Comparison of ENCODE assay signal across 8 mouse cellular contexts in the genomic region with DNA sequence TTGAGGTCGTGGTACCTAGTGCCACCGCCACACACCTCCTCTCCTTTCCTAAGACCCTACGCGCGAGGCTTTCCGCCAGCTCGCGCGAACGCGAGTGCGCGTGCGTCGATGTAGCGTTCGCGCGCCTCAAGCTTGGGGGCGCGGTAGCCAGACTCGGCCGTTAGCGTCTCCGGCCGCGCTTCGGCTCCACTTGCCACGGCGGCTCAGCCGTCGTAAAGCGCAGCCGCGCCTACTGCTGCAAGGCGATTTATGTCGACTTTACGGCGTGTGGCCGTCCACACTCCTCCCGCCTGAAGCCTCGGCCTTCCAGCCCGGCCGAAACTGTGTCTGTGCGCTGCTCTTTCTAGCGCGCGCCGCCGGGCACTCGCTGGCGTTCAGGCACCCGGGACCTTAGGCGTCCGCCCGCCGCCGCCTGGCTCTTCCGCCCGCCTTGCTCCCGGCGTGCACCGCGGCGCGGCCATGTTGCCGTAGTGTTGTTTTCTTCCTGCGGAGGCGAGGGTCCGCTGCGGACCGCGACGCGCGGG. TPM values are rescaled to one million over a fixed set of nuclear protein-coding genes. Genes with fewer than 3 reads are reported as not detected.
DNase-seq lines count a peak whose midpoint lies in the region; ATAC-seq and TF ChIP-seq lines count a peak whose summit lies in the region.

Gene Rbm33, plus strand, starts transcription at position 400 of the 524 bp plus-strand sequence.

- peaks cover 2 to 4% of the 10 kb centered on the region in 2 experiments; a peak in 2 of 4 replicates for H3K4me1 ChIP-seq in ES-E14 (ENCODE audit: control insufficient read depth in 2 of 2, insufficient read depth in 2 of 2, low read length in 2 of 2, poor library complexity in 1 of 2)
- H3K4me1 ChIP-seq in forebrain, embryonic 15.5 days: peaks cover 30% of the 10 kb centered on the region
- H3K4me1 ChIP-seq in lung, adult 2 months (ENCODE audit: control insufficient read depth, insufficient read depth, low read length): peaks cover 13% of the 10 kb centered on the region

- peak within 1 kb of the TSS; percentile 96 for H3K9ac ChIP-seq in ES-E14 (ENCODE audit: insufficient read depth, low read depth, low read length, poor library complexity, severe bottlenecking)
- peak within 1 kb of the TSS; percentile 86 for H3K9ac ChIP-seq in forebrain, embryonic 15.5 days (replicated peaks)

- H3K4me2 ChIP-seq in forebrain, embryonic 15.5 days (replicated peaks): peak within 1 kb of the TSS; percentile 57

- no peaks in the 10 kb centered on the region for H3K36me3 ChIP-seq in ES-E14 (ENCODE audit: control insufficient read depth, insufficient read depth, low read length, poor library complexity, severe bottlenecking)
- H3K36me3 ChIP-seq in forebrain, embryonic 15.5 days: no peaks in the 10 kb centered on the region

- no peaks in the 10 kb centered on the region for H3K27me3 ChIP-seq in forebrain, embryonic 15.5 days

- peak; percentile 93 for TF ChIP-seq POLR2A in lung, adult 2 months (IDR thresholded peaks at IDR 0.05; ENCODE audit: borderline replicate concordance, extremely low read depth, low read depth, low read length)

- H3K4me3 ChIP-seq in ES-E14 (ENCODE audit: insufficient read depth in 1 of 2, low read depth in 1 of 2, low read length in 2 of 2, poor library complexity in 1 of 2, severe bottlenecking in 1 of 2): peak within 1 kb of the TSS; percentile 83 to 97
- H3K4me3 ChIP-seq in forebrain, embryonic 15.5 days: peak within 1 kb of the TSS; percentile 75
- peak within 1 kb of the TSS; percentile 94 for H3K4me3 ChIP-seq in lung, adult 2 months (replicated peaks; ENCODE audit: extremely low read depth, low read depth, low read length)

- H3K9me3 ChIP-seq in ES-E14 (ENCODE audit: control insufficient read depth, insufficient read depth, low read depth, low read length): no peaks in the 10 kb centered on the region
- no peaks in the 10 kb centered on the region for H3K9me3 ChIP-seq in forebrain, embryonic 15.5 days

- peak within 1 kb of the TSS; percentile 90 for H3K27ac ChIP-seq in ES-E14 (ENCODE audit: insufficient read depth, low read depth, low read length, poor library complexity, severe bottlenecking)
- H3K27ac ChIP-seq in forebrain, embryonic 15.5 days (replicated peaks): peak within 1 kb of the TSS; percentile 100

- peak; percentile 93 for ATAC-seq in forebrain, embryonic 15.5 days (replicated peaks)
- ATAC-seq in neutrophil, adult 5-6 weeks (ENCODE audit: extremely low read depth, insufficient number of reproducible peaks, low FRiP score, poor library complexity, severe bottlenecking): peak; percentile 70

- WGBS in forebrain, embryonic 15.5 days: under 1% methylated on average over 76 of the region's 76 CpGs
- under 1% methylated on average over 76 of the region's 76 CpGs for WGBS in lung, adult 2 months

- no peak for TF ChIP-seq CTCF in lung, adult 2 months (IDR thresholded peaks at IDR 0.05; ENCODE audit: insufficient read depth, low read length)

- DNase-seq in ES-E14 (ENCODE audit: low read depth, low spot score): peak; percentile 81
- DNase-seq in cerebellum, adult 11-12 months: peak; percentile 90
- DNase-seq in heart, postnatal 25 days (ENCODE audit: low spot score): peak; percentile 73
- peak; percentile 81 to 92 for DNase-seq in layer of hippocampus, adult 18-20 months (ENCODE audit: low spot score in 2 of 2)
- peak; percentile 90 for DNase-seq in lung, adult 2 months
- peak; percentile 66 to 71 for DNase-seq in thymus, adult 18-20 months

- in situ Hi-C loops in ES-E14 (cut with MboI; ENCODE audit: low sequenced_read_pairs in 2 of 2, unreplicated experiment in 2 of 2): no loop called here

- intact Hi-C loops in heart, postnatal 25 days (cut with DNase I): no loop called here

TF ChIP-seq in ES-E14, 5 proteins besides CTCF, POLR2A, EP300 and RAD21:
- no peak for TF ChIP-seq MAFK (IDR thresholded peaks at IDR 0.05; ENCODE audit: insufficient read depth, low read depth, low read length)
- 0 out of 2 replicates have a peak, but pooled peaks have one; percentile 41 for TF ChIP-seq HCFC1 (IDR thresholded peaks at IDR 0.05; ENCODE audit: borderline replicate concordance, insufficient read depth, low read length)

RNA-seq across cellular contexts. Expression of gene Rbm33, which starts in this region (rescaled TPM):
- total RNA-seq in ES-E14 (2012; rRNA removed): 21.2 and 27.7 TPM in 2 replicates
- polyA plus RNA-seq in forebrain, embryonic 15.5 days (2015; fragmentation: Nextera tagmentation; extraction: Ambion mirVana): 17.5 and 19.6 TPM in 2 replicates
- 10 to 100 TPM; 36.0 to 36.8 TPM for total RNA-seq in heart, postnatal 25 days (2021)
- 10 to 100 TPM; 63.6 to 64.3 TPM for total RNA-seq in layer of hippocampus, adult 18-20 months (2021)
- polyA plus RNA-seq in lung, adult 2 months (2012; rRNA removed): 25.5 and 31.2 TPM in 2 replicates
- total RNA-seq in neutrophil, adult 5-6 weeks (2017): 81.0 and 98.2 TPM in 2 replicates

Comparison
In these comparisons a context has a peak if more than half of its experiments do, and no peak if none do; other contexts are left out.
1. Peak in every context shown above with its lines: DNase-seq, ATAC-seq, H3K4me3 ChIP-seq and H3K27ac ChIP-seq.